Mouse (Mus musculus) kidney, postnatal 0 days (tissue): ENCODE measurements around the gene Ppard. TPM values are rescaled to one million over a fixed set of nuclear protein-coding genes. Genes with fewer than 3 reads are reported as not detected.

Source experiments
- ATAC-seq: fragments of 200-750 bp; cut with Nextera tagmentation; replicated peaks from 2 replicates; pipeline ENCODE4 v1.8.0; 2017; ENCODE audit warnings: low read depth, moderate number of reproducible peaks, moderate TSS enrichment, moderate library complexity; ENCODE audit not compliant: low FRiP score
- DNase-seq: peaks from one replicate; pipeline ENCODE4 v3.0.0-alpha.2; 2016; ENCODE audit warnings: low spot score
- H3K27ac ChIP-seq: fragments of 300-500 bp; sonication (generic); 2 replicates; pipeline ENCODE4 v1.5.1; 2014; ENCODE audit warnings: mild to moderate bottlenecking
- H3K27me3 ChIP-seq: fragments of 300-500 bp; sonication (generic); 2 replicates; pipeline ENCODE4 v1.6.1; 2014; ENCODE audit warnings: low read length, mixed read lengths; ENCODE audit not compliant: insufficient read depth
- H3K36me3 ChIP-seq: fragments of 300-500 bp; sonication (generic); 2 replicates; pipeline ENCODE4 v1.6.1; 2014; ENCODE audit warnings: low read length, mixed read lengths; ENCODE audit not compliant: insufficient read depth
- H3K4me1 ChIP-seq: fragments of 300-500 bp; sonication (generic); replicated peaks from 2 replicates; pipeline ENCODE4 v1.6.1; 2014; ENCODE audit warnings: antibody characterized with exemption, low read length, mixed read lengths; ENCODE audit not compliant: insufficient read depth
- H3K4me2 ChIP-seq: fragments of 300-500 bp; sonication (generic); 2 replicates; pipeline ENCODE4 v1.6.1; 2014; ENCODE audit warnings: mild to moderate bottlenecking, low read length, moderate library complexity, mixed read lengths
- H3K4me3 ChIP-seq: fragments of 300-500 bp; sonication (generic); replicated peaks from 2 replicates; pipeline ENCODE4 v1.5.1; 2014; ENCODE audit warnings: low read depth, low read length
- H3K9ac ChIP-seq: fragments of 300-500 bp; sonication (generic); 2 replicates; pipeline ENCODE4 v1.6.1; 2014; ENCODE audit warnings: low read depth, low read length
- H3K9me3 ChIP-seq: fragments of 300-500 bp; sonication (generic); replicated peaks from 2 replicates; pipeline ENCODE4 v1.6.1; 2016; ENCODE audit warnings: low read length, inconsistent platforms, mixed read lengths
- CTCF ChIP-seq: IDR thresholded peaks from 2 replicates; pipeline ENCODE4 v1.5.1; 2016; ENCODE audit warnings: antibody characterized with exemption, low read depth, mild to moderate bottlenecking, moderate library complexity
- WGBS: fragments of 180-500 bp; shearing (Covaris S2); extraction: QIAGEN DNeasy Blood & Tissue Kit; methylation state at CpG from one replicate; pipeline ENCODE4 v1.1.7; 2014; 5-methylcytosine and 5-hydroxymethylcytosine counted together
- polyA plus RNA-seq: library from polyadenylated mRNA; unstranded; fragments of >200 nt; fragmentation: Nextera tagmentation; extraction: Ambion mirVana; gene quantifications from 2 replicates; pipeline ENCODE4 v1.2.1, GENCODE M21; 2015

The Ppard gene
- polyA plus RNA-seq, 1 experiment from 2014 or later: 2.0 TPM

DNA sequence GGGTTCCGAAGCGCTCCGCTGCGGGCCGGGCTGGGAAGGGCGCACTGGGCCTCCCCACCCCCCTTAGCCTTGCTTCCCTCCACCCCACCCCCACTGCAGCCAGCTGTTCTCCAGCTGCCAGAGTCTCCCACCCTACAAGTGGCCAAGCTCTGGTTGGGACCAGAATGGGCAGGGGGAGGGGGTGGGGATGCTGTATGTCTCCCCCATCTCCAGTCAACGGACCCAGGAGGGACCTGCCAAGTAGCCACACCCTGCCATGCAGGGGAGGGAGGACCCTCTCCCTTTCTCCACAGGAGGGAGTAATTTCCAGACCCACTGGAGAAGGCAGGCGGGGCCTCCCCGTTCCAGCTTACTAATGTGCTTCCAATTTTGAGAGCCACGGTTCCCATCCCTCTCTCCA lies 113.4 kb downstream of the Ppard start:
- no peak for ATAC-seq
- H3K27ac ChIP-seq: peak overlapping the region; percentile 86
- H3K27me3 ChIP-seq: no peaks in the 10 kb centered on the region
- no peaks in the 10 kb centered on the region for H3K36me3 ChIP-seq
- peaks cover 47% of the 10 kb centered on the region for H3K4me1 ChIP-seq
- H3K4me2 ChIP-seq: peak overlapping the region; percentile 42
- 0 out of 2 replicates have a peak overlapping the region, but pooled peaks have one; percentile 36 for H3K9ac ChIP-seq
- H3K4me3 ChIP-seq: no peak overlapping the region
- peak; percentile 52 for DNase-seq
- TF ChIP-seq CTCF: peak; percentile 40; the same call in 1 of the 2 replicates
- no peaks in the 10 kb centered on the region for H3K9me3 ChIP-seq
- WGBS: 17% methylated on average over 10 of the region's 10 CpGs

DNA sequence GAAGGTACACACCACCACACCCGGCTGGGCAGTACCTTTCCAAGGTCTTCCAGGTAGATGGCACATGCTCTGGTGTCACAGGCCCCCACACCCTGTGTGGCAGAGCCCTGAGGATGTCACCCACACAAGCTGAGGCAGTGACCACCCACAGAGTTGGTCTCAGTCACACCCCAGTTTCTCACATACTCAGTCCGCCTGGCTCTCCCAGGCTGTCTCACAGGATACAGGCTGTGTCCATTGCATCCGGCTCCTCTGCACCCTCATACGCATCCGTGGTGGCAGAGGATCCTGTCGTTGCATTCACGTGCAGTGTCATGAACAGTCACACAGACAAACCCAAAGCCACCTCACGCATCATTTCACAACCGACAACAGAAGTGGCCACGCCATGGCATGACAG lies 114.8 kb downstream of the Ppard start:
- Histone ChIP-seq H3K4me3 (no peak overlapping the region), H3K9ac (no peak overlapping the region)

DNA sequence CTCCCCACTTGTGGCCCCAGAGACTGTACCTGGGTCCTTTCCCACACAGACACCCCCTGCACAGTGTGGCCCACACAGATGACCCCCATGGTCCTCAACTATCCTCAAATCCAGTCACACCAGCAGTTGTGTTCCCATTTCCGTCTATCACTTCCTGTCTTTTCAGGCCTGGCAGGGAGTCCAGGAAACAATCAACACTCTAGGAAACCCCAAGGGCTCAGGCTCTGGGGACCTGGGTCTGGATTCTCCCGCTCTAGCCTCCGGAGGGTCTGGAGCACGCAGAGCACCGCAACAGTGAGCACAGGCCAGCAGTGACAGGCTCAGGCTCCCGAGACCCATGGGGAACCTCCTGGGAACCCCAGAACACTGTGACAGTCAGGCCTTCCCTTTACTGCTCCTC lies 115.7 kb downstream of the Ppard start:
- 33% methylated on average over 6 of the region's 6 CpGs for WGBS
- H3K9ac ChIP-seq: peak overlapping the region; percentile 33; the same call in 1 of the 2 replicates
- H3K27ac ChIP-seq: peak overlapping the region; percentile 42; the same call in 1 of the 2 replicates
- H3K36me3 ChIP-seq: no peaks in the 10 kb centered on the region
- peak overlapping the region; percentile 10; the same call in 1 of the 2 replicates for H3K4me3 ChIP-seq
- H3K4me1 ChIP-seq: peaks cover 47% of the 10 kb centered on the region
- no peaks in the 10 kb centered on the region for H3K9me3 ChIP-seq
- H3K27me3 ChIP-seq: no peaks in the 10 kb centered on the region
- ATAC-seq (no peak), DNase-seq (no peak)
- H3K4me2 ChIP-seq: peak overlapping the region; percentile 91
- no peak for TF ChIP-seq CTCF

More for the DNA sequence above, 114.8 kb downstream of the Ppard start:
- ATAC-seq (no peak), DNase-seq (no peak)
- H3K27me3 ChIP-seq: no peaks in the 10 kb centered on the region
- H3K36me3 ChIP-seq: no peaks in the 10 kb centered on the region
- no peak for TF ChIP-seq CTCF
- WGBS: 58% methylated on average over 10 of the region's 10 CpGs
- H3K27ac ChIP-seq: no peak overlapping the region
- no peaks in the 10 kb centered on the region for H3K9me3 ChIP-seq
- no peak overlapping the region for H3K4me2 ChIP-seq
- peaks cover 47% of the 10 kb centered on the region for H3K4me1 ChIP-seq

DNA sequence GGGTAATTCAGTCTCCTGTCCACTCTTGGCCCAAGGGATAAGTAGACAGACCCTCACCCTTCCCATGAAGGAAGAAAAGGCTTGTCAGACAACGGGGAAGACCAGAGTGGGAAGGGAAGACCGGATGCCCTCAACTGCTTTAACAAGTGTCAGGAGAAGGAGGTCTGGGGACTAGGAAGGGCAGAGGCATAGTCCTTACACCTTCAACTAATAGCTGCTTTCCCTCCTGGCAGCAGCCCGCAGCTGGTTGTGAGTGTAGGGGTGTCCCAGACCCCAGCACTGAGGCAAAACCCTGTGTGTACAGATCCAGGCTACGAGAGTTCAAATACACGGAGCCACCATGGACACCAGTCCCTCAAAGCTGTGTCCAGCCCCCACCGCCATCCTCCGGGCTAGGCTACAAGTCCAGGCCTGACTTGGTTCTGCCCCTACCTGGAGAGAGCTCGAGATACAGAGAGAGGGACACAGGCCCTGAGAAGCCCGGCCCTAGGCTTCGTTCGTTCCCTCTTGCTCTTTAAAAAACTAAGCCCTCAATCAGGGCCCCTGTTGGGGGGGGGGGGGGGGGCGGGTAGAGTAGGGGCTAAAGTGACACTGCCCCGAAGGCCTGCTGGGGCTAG lies 116.9 kb downstream of the Ppard start:
- ATAC-seq: no peak
- Histone ChIP-seq H3K36me3 (no peaks in the 10 kb centered on the region), H3K9me3 (no peaks in the 10 kb centered on the region), H3K4me3 (peak overlapping the region; percentile 82), H3K27ac (peak overlapping the region; percentile 98), H3K4me2 (peak overlapping the region; percentile 91), H3K9ac (peak overlapping the region; percentile 92), H3K27me3 (no peaks in the 10 kb centered on the region), H3K4me1 (peaks cover 44% of the 10 kb centered on the region)
- no peak for TF ChIP-seq CTCF
- no peak for DNase-seq
- 6% methylated on average over 13 of the region's 13 CpGs for WGBS

DNA sequence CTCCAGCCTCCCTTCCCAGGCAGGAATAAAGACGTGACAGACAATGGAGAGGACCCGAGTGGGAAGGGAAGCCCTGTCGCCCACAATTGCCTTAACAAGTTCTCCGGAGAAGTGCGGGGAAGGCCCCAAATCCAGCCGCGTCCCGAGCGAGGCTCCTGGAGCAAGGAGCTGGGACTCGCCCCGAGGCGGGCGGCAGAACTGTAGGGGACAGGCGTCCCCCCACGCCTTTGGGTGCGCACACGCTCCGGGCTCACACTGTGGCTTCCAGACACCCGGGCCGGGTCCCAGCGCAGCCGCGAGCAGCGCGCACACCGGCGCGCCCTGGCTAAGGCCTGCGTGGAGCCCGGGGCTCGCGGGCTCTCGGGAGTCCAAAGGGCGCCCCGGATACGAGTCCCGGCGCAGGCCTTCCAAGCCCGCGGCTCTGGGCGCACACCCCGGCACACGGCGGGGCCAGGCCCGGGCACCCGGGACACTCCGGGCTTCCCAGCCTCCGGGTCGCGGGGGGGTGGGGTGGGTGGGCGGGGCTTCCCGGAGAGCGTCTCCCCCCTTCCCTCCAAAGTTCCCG lies 117.5 kb downstream of the Ppard start:
- TF ChIP-seq CTCF: no peak
- H3K9me3 ChIP-seq: no peaks in the 10 kb centered on the region
- H3K27ac ChIP-seq: peak overlapping the region; percentile 98
- 0% methylated on average over 48 of the region's 54 CpGs for WGBS
- DNase-seq: peak; percentile 46
- no peaks in the 10 kb centered on the region for H3K36me3 ChIP-seq
- no peaks in the 10 kb centered on the region for H3K27me3 ChIP-seq
- peaks cover 39% of the 10 kb centered on the region for H3K4me1 ChIP-seq
- ATAC-seq: peak; percentile 40
- peak overlapping the region; percentile 82 for H3K4me3 ChIP-seq
- peak overlapping the region; percentile 92 for H3K9ac ChIP-seq
- peak overlapping the region; percentile 91 for H3K4me2 ChIP-seq

DNA sequence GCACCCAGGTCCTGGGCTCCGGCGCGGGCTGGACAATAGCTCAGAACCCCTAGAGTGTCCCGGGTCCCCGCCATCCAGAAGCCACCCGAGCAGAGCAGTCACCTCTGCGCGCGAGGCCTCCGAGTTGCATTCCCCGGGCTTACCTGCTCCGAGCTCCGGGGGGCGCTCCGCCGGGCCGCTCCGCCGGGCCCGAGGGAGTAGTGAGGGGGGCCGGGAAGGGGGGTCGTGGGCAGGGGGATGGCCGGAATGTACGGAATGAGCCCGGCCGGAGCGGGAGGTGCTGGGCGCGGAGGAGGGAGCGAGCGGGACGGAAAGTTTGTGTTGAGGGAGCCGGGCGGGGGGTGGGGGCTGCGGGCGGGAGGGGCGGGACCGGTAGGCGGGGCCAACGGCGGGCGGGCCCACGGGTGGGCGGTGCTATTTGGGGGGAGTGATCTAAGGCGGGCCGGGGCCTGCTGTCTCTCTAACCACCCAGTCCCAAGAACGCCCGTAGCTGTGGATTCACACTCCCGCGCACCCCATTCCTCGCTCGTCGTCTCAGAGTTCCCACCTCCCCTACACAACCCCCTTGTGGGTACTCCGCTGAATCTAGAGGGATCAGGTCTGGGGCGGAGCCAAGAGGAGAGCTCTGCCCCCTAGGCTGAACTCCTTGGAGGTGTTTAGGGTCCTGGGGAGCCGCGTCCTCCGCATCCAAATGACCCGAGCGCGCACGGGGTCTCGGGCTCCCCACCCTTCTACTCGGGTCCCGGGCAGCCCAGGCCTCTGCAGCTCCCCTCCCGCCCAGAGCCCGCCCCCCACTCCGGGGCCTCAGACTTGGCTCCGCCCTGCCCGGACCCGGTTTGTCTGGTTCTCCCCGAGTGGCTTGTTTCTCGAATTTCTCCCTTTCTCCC lies 118.2 kb downstream of the Ppard start, which contains the start of gene Tead3:
TSS of gene Tead3 (minus strand) at position 352 of the 887 bp plus-strand sequence.
- Histone ChIP-seq H3K36me3 (no peaks in the 10 kb centered on the region), H3K4me3 (peak within 1 kb of the TSS; percentile 82), H3K27me3 (no peaks in the 10 kb centered on the region), H3K4me2 (peak within 1 kb of the TSS; percentile 91), H3K27ac (peak within 1 kb of the TSS; percentile 98), H3K9me3 (no peaks in the 10 kb centered on the region), H3K9ac (peak within 1 kb of the TSS; percentile 92), H3K4me1 (peaks cover 34% of the 10 kb centered on the region)
- peak; percentile 33 for TF ChIP-seq CTCF
- peak; percentile 95 for DNase-seq
- peak; percentile 79 for ATAC-seq
- under 1% methylated on average over 65 of the region's 73 CpGs for WGBS

Other genes starting within 250 kb of the Ppard start
- gene Tcp11, start 152.1 kb upstream of the Ppard start, polyA plus RNA-seq: 5.8 TPM in 2 replicates
- gene Scube3, start 90.6 kb upstream of the Ppard start, polyA plus RNA-seq: 14.2 and 14.7 TPM in 2 replicates
- gene Zfp523, start 55.6 kb upstream of the Ppard start, polyA plus RNA-seq: 30.4 and 32.4 TPM in 2 replicates
- 8.6 and 9.2 TPM in 2 replicates for gene Def6, start 24.9 kb upstream of the Ppard start, polyA plus RNA-seq
- gene Fance, start 80.8 kb downstream of the Ppard start, polyA plus RNA-seq: 24.9 and 29.5 TPM in 2 replicates
- 645 and 750 TPM in 2 replicates for gene Rpl10a, start 95.8 kb downstream of the Ppard start, polyA plus RNA-seq
- gene Tead3, start 118.1 kb downstream of the Ppard start, polyA plus RNA-seq: 7.7 and 8.5 TPM in 2 replicates
- gene Tulp1, start 132.5 kb downstream of the Ppard start, polyA plus RNA-seq: 3.6 and 3.9 TPM in 2 replicates